Mouse (Mus musculus): Measurements from ENCODE around the gene Bcor.

DNA sequence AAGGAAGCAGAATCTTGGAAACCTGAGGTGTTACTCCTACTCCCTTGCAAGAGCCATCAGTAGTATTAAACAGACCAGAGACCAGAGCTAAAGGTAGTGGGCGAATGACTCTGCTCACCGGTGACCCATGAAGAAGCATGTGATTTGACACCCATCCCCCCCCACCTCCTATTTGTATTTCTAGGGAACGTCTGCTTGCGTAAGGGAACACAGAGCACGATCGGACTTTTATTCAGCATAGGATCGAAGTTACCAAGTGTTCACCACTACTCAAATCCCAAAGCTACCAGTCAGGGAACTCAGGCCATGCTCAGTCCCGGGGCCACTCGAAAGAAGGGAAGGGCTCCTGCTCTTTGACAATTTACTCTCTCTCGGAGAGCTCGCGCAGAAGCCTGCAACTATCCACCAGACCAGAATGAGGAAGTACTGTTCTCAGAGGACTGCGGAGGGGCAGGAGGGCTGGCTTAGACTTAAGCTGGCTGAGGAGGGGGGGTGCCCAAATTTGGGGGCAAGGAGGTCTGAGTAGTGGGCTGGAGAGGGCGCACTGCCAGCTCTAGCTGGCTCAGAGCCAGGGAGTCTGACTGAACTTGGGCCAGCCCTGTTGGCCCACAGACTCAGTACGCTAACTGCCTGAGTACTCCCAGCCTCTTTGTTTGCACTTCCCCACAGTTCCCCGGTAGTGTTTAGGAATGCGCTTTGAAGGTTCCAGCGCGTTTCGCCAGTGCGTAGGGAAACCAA is 37.4 kb downstream of the Bcor start:
- no peak for TF ChIP-seq CTCF (IDR thresholded peaks at IDR 0.05; ENCODE audit: insufficient read depth, low read length)
- no peak for TF ChIP-seq POLR2A (IDR thresholded peaks at IDR 0.05; ENCODE audit: borderline replicate concordance, extremely low read depth, low read depth, low read length)

Measured in lung, adult 2 months (tissue).